Mouse (Mus musculus) bone marrow, adult 2 months (tissue): ENCODE results near the gene Slc38a9.

Experiments
- CTCF ChIP-seq: fragments of 200-500 bp; IDR thresholded peaks from 2 replicates; pipeline ENCODE4 v1.5.1; 2011; ENCODE audit warnings: low read length, control low read depth; ENCODE audit not compliant: control insufficient read depth, insufficient read depth
- POLR2A ChIP-seq: fragments of 200-500 bp; IDR thresholded peaks from 2 replicates; pipeline ENCODE4 v1.6.1; 2011; ENCODE audit warnings: low read depth, mild to moderate bottlenecking, control low read depth, low read length, borderline replicate concordance; ENCODE audit not compliant: control insufficient read depth

DNA sequence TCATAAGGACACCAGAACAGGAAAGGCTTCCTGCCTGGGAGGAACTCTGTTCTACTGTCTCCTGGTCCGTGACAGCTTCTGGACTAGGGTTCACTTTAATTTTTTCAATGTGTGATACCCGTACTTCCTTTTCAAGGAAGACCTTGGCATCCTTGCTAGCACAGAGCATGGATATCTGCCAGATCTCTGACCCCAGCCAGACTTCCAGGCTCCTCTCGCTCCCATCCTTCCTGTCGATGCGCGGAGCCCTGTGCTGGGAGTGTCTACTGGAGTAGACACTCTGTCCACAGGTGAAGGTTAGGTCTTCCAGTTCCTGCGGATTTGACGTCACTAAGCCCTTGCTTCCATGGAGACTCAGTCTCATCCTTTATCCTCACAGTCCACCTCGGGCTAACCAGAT is 93.0 kb downstream of the Slc38a9 start:
- TF ChIP-seq CTCF, result no peak
- TF ChIP-seq POLR2A, result no peak
